Mouse (Mus musculus) heart, adult 2 months (tissue): ENCODE results near the gene Ints7. TPM values are rescaled to one million over a fixed set of nuclear protein-coding genes. Genes with fewer than 3 reads are reported as not detected.

Experiments
- DNase-seq, 2 experiments: peaks; one replicate each; pipeline ENCODE4 v3.0.0; 2021
- H3K27ac ChIP-seq: fragments of 200-600 bp; 2 replicates; pipeline ENCODE4 v1.8.1; 2022
- H3K27me3 ChIP-seq: fragments of 200-500 bp; 2 replicates; pipeline ENCODE4 v1.6.1; 2012; ENCODE audit warnings: mild to moderate bottlenecking, low read length, inconsistent platforms, mixed read lengths; ENCODE audit not compliant: control insufficient read depth, insufficient read depth
- H3K36me3 ChIP-seq: fragments of 200-500 bp; 2 replicates; pipeline ENCODE4 v1.6.1; 2012; ENCODE audit warnings: low read length, inconsistent platforms; ENCODE audit not compliant: control insufficient read depth, insufficient read depth
- H3K4me1 ChIP-seq: fragments of 200-500 bp; 2 replicates; pipeline ENCODE4 v1.6.1; 2011; ENCODE audit warnings: low read length; ENCODE audit not compliant: control insufficient read depth, insufficient read depth
- H3K4me3 ChIP-seq: fragments of 200-600 bp; 2 replicates; pipeline ENCODE4 v1.8.1; 2022
- H3K79me2 ChIP-seq: fragments of 200-500 bp; replicated peaks from 2 replicates; pipeline ENCODE4 v1.6.1; 2012; ENCODE audit warnings: mild to moderate bottlenecking, inconsistent platforms, low read length, moderate library complexity, mixed read lengths; ENCODE audit not compliant: control insufficient read depth, insufficient read depth
- H3K9ac ChIP-seq: fragments of 200-500 bp; 2 replicates; pipeline ENCODE4 v1.6.1; 2012; ENCODE audit warnings: low read depth, mild to moderate bottlenecking, control low read depth, inconsistent platforms, low read length, mixed read lengths
- CTCF ChIP-seq: fragments of 200-600 bp; IDR thresholded peaks from 2 replicates; pipeline ENCODE4 v1.8.1; 2022; ENCODE audit warnings: antibody characterized with exemption, mild to moderate bottlenecking, moderate library complexity
- EP300 ChIP-seq: fragments of 200-500 bp; IDR thresholded peaks from 2 replicates; pipeline ENCODE4 v1.6.1; 2011; ENCODE audit warnings: low read depth, low read length, control low read depth; ENCODE audit not compliant: insufficient read depth
- POLR2A ChIP-seq: fragments of 200-500 bp; IDR thresholded peaks from 2 replicates; pipeline ENCODE4 v1.6.1; 2011; ENCODE audit warnings: mild to moderate bottlenecking, low read depth, low read length, control low read depth; ENCODE audit not compliant: insufficient read depth
- WGBS: fragments of 180-500 bp; shearing (Covaris S2); methylation state at CpG from one replicate; pipeline ENCODE4 v1.1.7; 2018; 5-methylcytosine and 5-hydroxymethylcytosine counted together
- intact Hi-C: fragments of 180-260 bp; cut with DNase I; formaldehyde crosslinking; loops from one replicate; pipeline ENCODE4 v1.15.1; 2025
- polyA plus RNA-seq: library from polyadenylated mRNA; depleted of rRNA; stranded (reverse); fragments of >200 nt; gene quantifications from 2 replicates; pipeline ENCODE4 v1.2.3, GENCODE M21; 2012
- total RNA-seq, 2 experiments: library from RNA; stranded (reverse); gene quantifications; 2 replicates each; pipeline ENCODE4 v1.2.3; 2021

The Ints7 gene
- total and polyA plus RNA-seq, 3 experiments, result 9.5 to 16.3 (median 11.2) TPM

GRCm38 (mm10) chr1:191557109-191557508 is 18.3 kb upstream of the Ints7 start:
- intact Hi-C loops, result loop anchor here (5.0 kb wide), 1 partner anchor 65 kb away; no protein-coding TSS in a partner anchor
- peak in 1 of 2 experiments; percentile 21 for DNase-seq

GRCm38 (mm10) chr1:191559779-191560178 is 15.7 kb upstream of the Ints7 start:
- intact Hi-C loops, result loop anchor here (5.0 kb wide), 3 partner anchors 67 to 377 kb away; no protein-coding TSS in a partner anchor
- no peak overlapping the region for H3K27ac ChIP-seq
- H3K4me3 ChIP-seq, result no peak overlapping the region
- no peak overlapping the region for H3K9ac ChIP-seq
- no peaks in the 10 kb centered on the region for H3K27me3 ChIP-seq
- peaks cover 4% of the 10 kb centered on the region; the same call in 1 of the 2 replicates for H3K36me3 ChIP-seq
- H3K79me2 ChIP-seq, result no peaks in the 10 kb centered on the region
- DNase-seq, result peak in 1 of 2 experiments; percentile 24
- TF ChIP-seq CTCF (no peak), POLR2A (no peak), EP300 (no peak)
- peaks cover 6% of the 10 kb centered on the region for H3K4me1 ChIP-seq
- 49% methylated on average over 5 of the region's 5 CpGs for WGBS

More at GRCm38 (mm10) chr1:191557109-191557508, 18.3 kb upstream of the Ints7 start:
- no peak overlapping the region for H3K27ac ChIP-seq
- no peaks in the 10 kb centered on the region for H3K27me3 ChIP-seq
- no peak for TF ChIP-seq POLR2A
- TF ChIP-seq EP300, result peak; percentile 72; the same call in 1 of the 2 replicates
- H3K4me3 ChIP-seq, result no peak overlapping the region
- no peak overlapping the region for H3K9ac ChIP-seq
- WGBS, result 42% methylated on average over 8 of the region's 8 CpGs
- peaks cover 5% of the 10 kb centered on the region for H3K4me1 ChIP-seq
- no peaks in the 10 kb centered on the region for H3K79me2 ChIP-seq
- peaks cover 4% of the 10 kb centered on the region; the same call in 1 of the 2 replicates for H3K36me3 ChIP-seq

GRCm38 (mm10) chr1:191562823-191563365 is 12.5 kb upstream of the Ints7 start:
- intact Hi-C loops, result loop anchor here (1.0 to 5.0 kb wide), 3 partner anchors 211 to 381 kb away; no protein-coding TSS in a partner anchor
- DNase-seq, result peak in 1 of 2 experiments; percentile 31
- 26% methylated on average over 6 of the region's 6 CpGs for WGBS
- TF ChIP-seq CTCF (peak; percentile 95), POLR2A (no peak)
- Histone ChIP-seq H3K36me3 (no peaks in the 10 kb centered on the region; the same call in 1 of the 2 replicates), H3K4me3 (no peak overlapping the region), H3K4me1 (peaks cover 3% of the 10 kb centered on the region), H3K27ac (no peak overlapping the region), H3K27me3 (no peaks in the 10 kb centered on the region), H3K9ac (no peak overlapping the region), H3K79me2 (no peaks in the 10 kb centered on the region)

GRCm38 (mm10) chr1:191567859-191568258 is 7.6 kb upstream of the Ints7 start:
- Histone ChIP-seq H3K36me3 (no peaks in the 10 kb centered on the region), H3K9ac (no peak overlapping the region), H3K4me3 (no peak overlapping the region), H3K79me2 (no peaks in the 10 kb centered on the region), H3K27ac (no peak overlapping the region), H3K4me1 (peaks cover 1% of the 10 kb centered on the region; the same call in 1 of the 2 replicates), H3K27me3 (no peaks in the 10 kb centered on the region)
- peak in 1 of 2 experiments; percentile 21 for DNase-seq
- WGBS, result 71% methylated on average over 1 of the region's 1 CpGs
- intact Hi-C loops, result loop anchor here (1.0 to 2.0 kb wide), 2 partner anchors 203 to 256 kb away; no protein-coding TSS in a partner anchor
- peak; percentile 84 for TF ChIP-seq CTCF
- no peak for TF ChIP-seq EP300
- TF ChIP-seq POLR2A, result no peak

GRCm38 (mm10) chr1:191569625-191570024 is 5.8 kb upstream of the Ints7 start:
- intact Hi-C loops, result loop anchor here (2.0 kb wide), 1 partner anchor 205 kb away; no protein-coding TSS in a partner anchor
- Histone ChIP-seq H3K27me3 (no peaks in the 10 kb centered on the region), H3K4me3 (no peak overlapping the region), H3K79me2 (no peaks in the 10 kb centered on the region), H3K4me1 (no peaks in the 10 kb centered on the region), H3K9ac (no peak overlapping the region), H3K36me3 (no peaks in the 10 kb centered on the region), H3K27ac (no peak overlapping the region)
- DNase-seq, result no peak
- 95% methylated on average over 2 of the region's 2 CpGs for WGBS
- TF ChIP-seq CTCF (no peak), POLR2A (no peak), EP300 (no peak)

GRCm38 (mm10) chr1:191570415-191570814 is 5.0 kb upstream of the Ints7 start:
- Histone ChIP-seq H3K4me1 (no peaks in the 10 kb centered on the region), H3K27me3 (no peaks in the 10 kb centered on the region), H3K79me2 (no peaks in the 10 kb centered on the region), H3K36me3 (no peaks in the 10 kb centered on the region), H3K9ac (no peak overlapping the region), H3K4me3 (no peak overlapping the region), H3K27ac (no peak overlapping the region)
- TF ChIP-seq EP300 (no peak), CTCF (no peak), POLR2A (no peak)
- intact Hi-C loops, result no loop called here
- 88% methylated on average over 3 of the region's 3 CpGs for WGBS
- no peak for DNase-seq
